Mouse (Mus musculus) embryonic fibroblast, embryonic 13.5 days (primary cell): ENCODE data around the gene Frmd4a.
"Not testable (repeated sequence)": the region's sequence is repeated elsewhere in the genome, so short reads cannot be mapped to it uniquely, and the experiment has no call there.

ENCODE experiments used
- CTCF ChIP-seq: IDR thresholded peaks from 2 replicates; pipeline ENCODE4 v1.5.1; 2011; ENCODE audit warnings: mild to moderate bottlenecking, control low read depth, low read length, moderate library complexity, borderline replicate concordance; ENCODE audit not compliant: insufficient read depth
- POLR2A ChIP-seq: IDR thresholded peaks from 2 replicates; pipeline ENCODE4 v1.6.1; 2011; ENCODE audit warnings: low read depth, mild to moderate bottlenecking, control low read depth, low read length, moderate library complexity

DNA sequence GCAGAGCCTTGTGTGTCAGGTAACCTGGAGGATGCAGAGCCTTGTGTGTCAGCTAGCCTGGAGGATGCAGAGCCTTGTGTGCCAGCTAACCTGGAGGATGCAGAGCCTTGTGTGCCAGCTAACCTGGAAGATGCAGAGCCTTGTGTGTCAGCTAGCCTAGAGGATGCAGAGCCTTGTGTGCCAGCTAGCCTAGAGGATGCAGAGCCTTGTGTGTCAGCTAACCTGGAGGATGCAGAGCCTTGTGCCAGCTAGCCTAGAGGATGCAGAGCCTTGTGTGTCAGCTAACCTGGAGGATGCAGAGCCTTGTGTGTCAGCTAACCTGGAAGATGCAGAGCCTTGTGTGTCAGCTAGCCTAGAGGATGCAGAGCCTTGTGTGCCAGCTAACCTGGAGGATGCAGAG, 601.6 kb downstream of the Frmd4a start:
- not testable (repeated sequence) for TF ChIP-seq CTCF, POLR2A
